Mouse (Mus musculus) lung, adult 2 months (tissue): ENCODE results near the gene Gm11541.

Source experiments
- CTCF ChIP-seq: fragments of 200-500 bp; IDR thresholded peaks from 2 replicates; pipeline ENCODE4 v1.5.1; 2011; ENCODE audit warnings: mild to moderate bottlenecking, low read length, control low read depth; ENCODE audit not compliant: insufficient read depth
- POLR2A ChIP-seq: fragments of 200-500 bp; IDR thresholded peaks from 2 replicates; pipeline ENCODE4 v1.6.1; 2011; ENCODE audit warnings: low read depth, mild to moderate bottlenecking, control low read depth, low read length, borderline replicate concordance; ENCODE audit errors: extremely low read depth

DNA sequence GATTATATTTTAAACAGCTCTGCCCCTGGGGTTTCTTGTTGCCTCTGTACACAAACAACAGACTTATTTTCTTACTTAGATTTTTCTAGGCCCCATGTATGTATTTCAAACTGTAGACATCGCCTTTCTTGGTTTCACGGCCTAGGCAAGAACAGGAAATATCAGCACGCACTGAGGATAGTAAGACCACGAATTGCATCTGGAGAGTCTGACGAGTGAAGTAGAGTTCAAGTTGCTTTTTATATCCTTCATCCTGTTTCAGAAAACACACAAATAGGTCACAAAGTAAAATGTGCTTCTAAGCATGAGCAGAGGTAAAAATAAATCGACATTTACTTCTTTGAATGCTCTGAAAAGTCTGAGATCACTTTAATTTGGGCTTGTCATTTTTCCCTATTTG, 8.8 kb downstream of the Gm11541 start:
- TF ChIP-seq CTCF: no peak
- no peak for TF ChIP-seq POLR2A
